Mouse (Mus musculus): Measurements from ENCODE around the gene Zfp639. TPM values are rescaled to one million over a fixed set of nuclear protein-coding genes. Genes with fewer than 3 reads are reported as not detected.

Gene Zfp639
- total RNA-seq, 2 experiments from 2014 or later = 10.3 to 14.4 TPM

Other genes with a start within 250 kb of the Zfp639 start
- 0.42 and 1.2 TPM in 2 replicates for gene Zmat3, start 144.2 kb upstream of the Zfp639 start, total RNA-seq (2015; ENCODE audit: low replicate concordance)
- 0.14 and 0.26 TPM in 2 replicates for gene Zmat3, start 144.2 kb upstream of the Zfp639 start, total RNA-seq (2017; ENCODE audit: low replicate concordance)
- gene Pik3ca, start 112.6 kb upstream of the Zfp639 start, total RNA-seq (2015; ENCODE audit: low replicate concordance) = 13.4 and 18.1 TPM in 2 replicates
- gene Pik3ca, start 112.6 kb upstream of the Zfp639 start, total RNA-seq (2017; ENCODE audit: low replicate concordance) = 19.8 and 34.8 TPM in 2 replicates
- not detected in 2 replicates for gene Kcnmb3, start 18.0 kb upstream of the Zfp639 start, total RNA-seq (2015; ENCODE audit: low replicate concordance)
- not detected in 2 replicates for gene Kcnmb3, start 18.0 kb upstream of the Zfp639 start, total RNA-seq (2017; ENCODE audit: low replicate concordance)
- gene Mfn1, start 19.2 kb downstream of the Zfp639 start, total RNA-seq (2015; ENCODE audit: low replicate concordance) = 6.7 and 28.6 TPM in 2 replicates
- gene Mfn1, start 19.2 kb downstream of the Zfp639 start, total RNA-seq (2017; ENCODE audit: low replicate concordance) = 37.8 and 40.3 TPM in 2 replicates
- gene Gnb4, start 106.3 kb downstream of the Zfp639 start, total RNA-seq (2015; ENCODE audit: low replicate concordance) = 4.0 and 4.2 TPM in 2 replicates
- 0.51 and 3.8 TPM in 2 replicates for gene Gnb4, start 106.3 kb downstream of the Zfp639 start, total RNA-seq (2017; ENCODE audit: low replicate concordance)
- gene Actl6a, start 196.0 kb downstream of the Zfp639 start, total RNA-seq (2015; ENCODE audit: low replicate concordance) = 24.2 and 49.2 TPM in 2 replicates
- gene Actl6a, start 196.0 kb downstream of the Zfp639 start, total RNA-seq (2017; ENCODE audit: low replicate concordance) = 21.7 and 22.0 TPM in 2 replicates
- gene Ndufb5, start 226.7 kb downstream of the Zfp639 start, total RNA-seq (2015; ENCODE audit: low replicate concordance) = 40.0 and 41.8 TPM in 2 replicates
- 35.4 and 35.8 TPM in 2 replicates for gene Ndufb5, start 226.7 kb downstream of the Zfp639 start, total RNA-seq (2017; ENCODE audit: low replicate concordance)
- 3.7 and 22.8 TPM in 2 replicates for gene Mrpl47, start 227.3 kb downstream of the Zfp639 start, total RNA-seq (2015; ENCODE audit: low replicate concordance)
- 3.3 and 6.0 TPM in 2 replicates for gene Mrpl47, start 227.3 kb downstream of the Zfp639 start, total RNA-seq (2017; ENCODE audit: low replicate concordance)